Mouse (Mus musculus): ENCODE results near the gene Rin1. TPM values are rescaled to one million over a fixed set of nuclear protein-coding genes. Genes with fewer than 3 reads are reported as not detected.
"Not testable (repeated sequence)": the region's sequence is repeated elsewhere in the genome, so short reads cannot be mapped to it uniquely, and the experiment has no call there.

Rin1 gene
- 1 to 10 TPM in 1 of 2 experiments, under 1 TPM in 1; 0.52 to 1.3 TPM for total RNA-seq (2021)
- long read RNA-seq, experiment 1, partial matches to known transcripts, result 0 of 1 reads
- long read RNA-seq, experiment 1, other reads (novel, unspliced or antisense), result 1 of 1 reads
- long read RNA-seq, experiment 2, full-length matches to known transcripts, result 1 of 1 reads
- long read RNA-seq, experiment 2, partial matches to known transcripts, result 0 of 1 reads
- long read RNA-seq, experiment 2, other reads (novel, unspliced or antisense), result 0 of 1 reads

GRCm38 (mm10) chr19:5050047-5050905 lies at the start of gene Rin1:
Gene Rin1 (plus strand): TSS chr19:5050481.
- DNase-seq, result peak in 1 of 2 experiments; percentile 43
- intact Hi-C loops (cut with DNase I), result no loop called here

GRCm38 (mm10) chr19:5001666-5002406 lies 48.4 kb upstream of the Rin1 start:
- intact Hi-C loops (cut with DNase I), result loop anchor here (1.0 to 10.0 kb wide), 2 partner anchors 21 to 247 kb away; partner anchors contain the start of gene Rbm4b
- DNase-seq, result peak; percentile 57 to 64

- intact Hi-C loops (cut with DNase I), result loop anchor here (10.0 kb wide), 1 partner anchor 249 kb away; the partner anchor contains the start of gene Rbm4b
- not testable (repeated sequence) for DNase-seq
Measured at GRCm38 (mm10) chr19:5003644-5004043, 46.6 kb upstream of the Rin1 start.

GRCm38 (mm10) chr19:5004925-5005324 lies 45.4 kb upstream of the Rin1 start:
- intact Hi-C loops (cut with DNase I), result loop anchor here (5.0 to 10.0 kb wide), 2 partner anchors 33 to 250 kb away; partner anchors contain the start of gene Rbm4b
- DNase-seq, result no peak

GRCm38 (mm10) chr19:5013138-5013537 lies 37.1 kb upstream of the Rin1 start:
- no peak for DNase-seq
- intact Hi-C loops (cut with DNase I), result no loop called here

GRCm38 (mm10) chr19:5014961-5015398 lies 35.3 kb upstream of the Rin1 start:
- no peak for DNase-seq
- intact Hi-C loops (cut with DNase I), result loop anchor here (2.0 kb wide), 1 partner anchor 58 kb away; no protein-coding TSS in a partner anchor

- DNase-seq, result no peak
- intact Hi-C loops (cut with DNase I), result no loop called here
Measured at GRCm38 (mm10) chr19:5016221-5016742, 34.0 kb upstream of the Rin1 start.

- intact Hi-C loops (cut with DNase I), result no loop called here
- peak; percentile 31 to 53 for DNase-seq
Measured at GRCm38 (mm10) chr19:5016782-5017181, 33.5 kb upstream of the Rin1 start.

GRCm38 (mm10) chr19:5017611-5018010 lies 32.7 kb upstream of the Rin1 start:
- DNase-seq, result no peak
- intact Hi-C loops (cut with DNase I), result no loop called here

- no peak for DNase-seq
- intact Hi-C loops (cut with DNase I), result no loop called here
Measured at GRCm38 (mm10) chr19:5018191-5018590, 32.1 kb upstream of the Rin1 start.

GRCm38 (mm10) chr19:5021416-5021815 lies 28.9 kb upstream of the Rin1 start:
- intact Hi-C loops (cut with DNase I), result no loop called here
- DNase-seq, result no peak

GRCm38 (mm10) chr19:5023621-5024479 lies 26.4 kb upstream of the Rin1 start, which contains the start of gene Slc29a2:
Gene Slc29a2 (plus strand): TSS chr19:5023860.
- intact Hi-C loops (cut with DNase I), result no loop called here
- DNase-seq, result peak; percentile 84 to 91

GRCm38 (mm10) chr19:5026111-5026510 lies 24.2 kb upstream of the Rin1 start:
- no peak for DNase-seq
- intact Hi-C loops (cut with DNase I), result no loop called here

GRCm38 (mm10) chr19:5032686-5033085 lies 17.6 kb upstream of the Rin1 start:
- intact Hi-C loops (cut with DNase I), result no loop called here
- no peak for DNase-seq

- intact Hi-C loops (cut with DNase I), result no loop called here
- DNase-seq, result no peak
Measured at GRCm38 (mm10) chr19:5036577-5036976, 13.7 kb upstream of the Rin1 start.

- peak; percentile 74 to 76 for DNase-seq
- intact Hi-C loops (cut with DNase I), result no loop called here
Measured at GRCm38 (mm10) chr19:5037678-5038571, 12.4 kb upstream of the Rin1 start.

GRCm38 (mm10) chr19:5038709-5039156 lies 11.5 kb upstream of the Rin1 start, which contains the start of the genes B4gat1 and AC124502.3:
Gene B4gat1 (plus strand): TSS chr19:5038826.
Gene AC124502.3 (plus strand): TSS chr19:5038891.
- intact Hi-C loops (cut with DNase I), result no loop called here
- DNase-seq, result peak; percentile 80 to 87

Data from gastrocnemius, postnatal 36 days (tissue).